Mouse (Mus musculus) 3T3-L1 (cell line): ENCODE results near the gene Cphx3.
"Not testable (repeated sequence)": the region's sequence is repeated elsewhere in the genome, so short reads cannot be mapped to it uniquely, and the experiment has no call there.

Source experiments
- DNase-seq: peaks from one replicate; pipeline ENCODE4 v3.0.0-alpha.2; 2015; ENCODE audit warnings: low read depth, low spot score

Gene Cphx3

GRCm38 (mm10) chr14:26173955-26174354, 91.9 kb downstream of the Cphx3 start:
- DNase-seq, result not testable (repeated sequence)

GRCm38 (mm10) chr14:26175028-26175427, 92.9 kb downstream of the Cphx3 start:
- not testable (repeated sequence) for DNase-seq

- not testable (repeated sequence) for DNase-seq
Observed at GRCm38 (mm10) chr14:26181660-26182059, 99.6 kb downstream of the Cphx3 start.

- not testable (repeated sequence) for DNase-seq
Observed at GRCm38 (mm10) chr14:26182380-26182779, 100.3 kb downstream of the Cphx3 start, which contains the start of gene Plac9b. Gene Plac9b, minus strand, starts transcription at chr14:26182480.

- not testable (repeated sequence) for DNase-seq
Observed at GRCm38 (mm10) chr14:26186638-26187037, 104.5 kb downstream of the Cphx3 start.

- not testable (repeated sequence) for DNase-seq
Observed at GRCm38 (mm10) chr14:26188361-26188760, 106.3 kb downstream of the Cphx3 start.

GRCm38 (mm10) chr14:26197851-26198250, 115.8 kb downstream of the Cphx3 start:
- DNase-seq, result not testable (repeated sequence)

GRCm38 (mm10) chr14:26206197-26206925, 124.3 kb downstream of the Cphx3 start:
- not testable (repeated sequence) for DNase-seq

GRCm38 (mm10) chr14:26206926-26207247, 124.8 kb downstream of the Cphx3 start, which contains the start of gene Tmem254b:
Gene Tmem254b, minus strand, starts transcription at chr14:26207041.
- not testable (repeated sequence) for DNase-seq

- DNase-seq, result not testable (repeated sequence)
Observed at GRCm38 (mm10) chr14:26216233-26217000, 134.3 kb downstream of the Cphx3 start.

- not testable (repeated sequence) for DNase-seq
Observed at GRCm38 (mm10) chr14:26237183-26237582, 155.1 kb downstream of the Cphx3 start.

GRCm38 (mm10) chr14:26257756-26258617, 175.9 kb downstream of the Cphx3 start, which contains the start of gene Duxbl3:
Gene Duxbl3, plus strand, starts transcription at chr14:26257962.
- not testable (repeated sequence) for DNase-seq

- not testable (repeated sequence) for DNase-seq
Observed at GRCm38 (mm10) chr14:26258729-26259128, 176.6 kb downstream of the Cphx3 start.
